In the genomic region with DNA sequence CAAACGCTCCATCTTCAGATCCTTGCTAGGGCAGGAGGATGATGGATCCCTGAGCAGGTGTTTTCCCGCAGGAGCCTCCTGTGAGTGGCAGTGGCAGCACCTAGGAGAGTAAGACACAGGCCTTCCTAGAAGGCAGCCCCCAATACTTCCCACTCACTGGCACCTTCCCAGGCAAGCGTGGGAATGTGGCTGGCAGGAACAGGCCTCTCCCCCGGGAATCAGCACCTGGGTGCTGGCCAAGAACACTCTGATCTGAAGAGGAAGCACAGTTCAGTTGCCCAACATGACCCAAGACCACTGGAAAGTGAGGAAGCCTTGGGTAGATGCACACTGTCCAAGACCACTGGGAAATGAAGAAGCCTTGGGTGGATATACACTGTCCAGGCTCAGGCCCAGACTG, we compare ENCODE assay signal across 10 mouse cellular contexts. TPM values are rescaled to one million over a fixed set of nuclear protein-coding genes. Genes with fewer than 3 reads are reported as not detected.
A peak's percentile ranks its signal among the peaks of the same experiment; 100 is the strongest.
DNase-seq lines count a peak whose midpoint lies in the region; ATAC-seq lines count a peak whose summit lies in the region.
"Had no signal": no experiment of that assay in that cellular context is flagged by ENCODE, and none has a peak within 500 bp of the region (broad histone marks: within the 10 kb centered on the region; RNA-seq: fewer than 3 reads in every experiment).

No protein-coding gene starts in this region.

- no peaks in the 10 kb centered on the region for H3K27me3 ChIP-seq in forebrain, embryonic 10.5 days (ENCODE audit: poor library complexity, severe bottlenecking)
- no peaks in the 10 kb centered on the region for H3K27me3 ChIP-seq in forebrain, embryonic 16.5 days (replicated peaks; ENCODE audit: control insufficient read depth, insufficient read depth, low read length)

- H3K4me2 ChIP-seq in forebrain, embryonic 16.5 days (ENCODE audit: low read length): no peak overlapping the region

- H3K9ac ChIP-seq in forebrain, embryonic 16.5 days (replicated peaks; ENCODE audit: low read depth, low read length): no peak overlapping the region

- no peak for DNase-seq in forebrain, embryonic 10.5 days (ENCODE audit: extremely low spot score, low spot score)
- DNase-seq in right cerebral cortex, adult 18-20 months: peak; percentile 79
- DNase-seq in right cerebral cortex, postnatal 4 days: no peak
- peak; percentile 60 for DNase-seq in layer of hippocampus, postnatal 10 days (ENCODE audit: low spot score in 2 of 2)
- DNase-seq in testis, postnatal 14 days (ENCODE audit: low spot score): peak; percentile 84
- DNase-seq in spleen, postnatal 14 days (ENCODE audit: low spot score in 2 of 2): no peak
- DNase-seq in spleen, postnatal 36 days (ENCODE audit: low spot score in 2 of 2): no peak
- DNase-seq: B cell, adult 2 months had no signal

- WGBS in forebrain, embryonic 10.5 days: 84% methylated on average over 4 of the region's 4 CpGs
- WGBS in forebrain, embryonic 16.5 days: 83% methylated on average over 4 of the region's 4 CpGs

- ATAC-seq in forebrain, embryonic 16.5 days: no peak

- H3K4me3 ChIP-seq in forebrain, embryonic 10.5 days: no peak overlapping the region
- H3K4me3 ChIP-seq in forebrain, embryonic 16.5 days (replicated peaks; ENCODE audit: low read length): no peak overlapping the region
- H3K4me3 ChIP-seq: erythroblast, embryonic 14.5 days had no signal

- no peaks in the 10 kb centered on the region for H3K9me3 ChIP-seq in forebrain, embryonic 10.5 days
- H3K9me3 ChIP-seq in forebrain, embryonic 16.5 days (ENCODE audit: control insufficient read depth, low read length): no peaks in the 10 kb centered on the region

- H3K36me3 ChIP-seq in forebrain, embryonic 10.5 days (replicated peaks): no peaks in the 10 kb centered on the region
- no peaks in the 10 kb centered on the region for H3K36me3 ChIP-seq in forebrain, embryonic 16.5 days (ENCODE audit: control insufficient read depth, insufficient read depth)

- H3K27ac ChIP-seq in forebrain, embryonic 10.5 days: 0 out of 2 replicates have a peak overlapping the region, but pooled peaks have one; percentile 8
- H3K27ac ChIP-seq in forebrain, embryonic 16.5 days (ENCODE audit: low read length): no peak overlapping the region

- H3K4me1 ChIP-seq in forebrain, embryonic 10.5 days: peaks cover 16% of the 10 kb centered on the region
- H3K4me1 ChIP-seq in forebrain, embryonic 16.5 days (replicated peaks; ENCODE audit: control insufficient read depth, insufficient read depth, low read length): peaks cover 4% of the 10 kb centered on the region; the same call in 1 of the 2 replicates

RNA-seq across cellular contexts. Expression of a gene that starts 24.7 kb away (rescaled TPM):
- 89.9 and 96.4 TPM in 2 replicates for polyA plus RNA-seq in forebrain, embryonic 10.5 days (2016; fragmentation: Nextera tagmentation; extraction: Ambion mirVana)
- 59.5 and 61.7 TPM in 2 replicates for polyA plus RNA-seq in forebrain, embryonic 16.5 days (2015; fragmentation: Nextera tagmentation; extraction: Ambion mirVana)
- total RNA-seq in layer of hippocampus, postnatal 10 days (2021): 100 to 1,000 TPM in 1 of 2 experiments, 10 to 100 TPM in 1; 82.2 to 102 TPM

RNA-seq across cellular contexts. Expression of a gene that starts 31.4 kb away (rescaled TPM):
- polyA plus RNA-seq in forebrain, embryonic 10.5 days (2016; fragmentation: Nextera tagmentation; extraction: Ambion mirVana): not detected in 2 replicates
- polyA plus RNA-seq in forebrain, embryonic 16.5 days (2015; fragmentation: Nextera tagmentation; extraction: Ambion mirVana): not detected in 2 replicates
- total RNA-seq in layer of hippocampus, postnatal 10 days (2021): not detected
- polyA plus RNA-seq: erythroblast, embryonic 14.5 days had no signal

RNA-seq across cellular contexts. Expression of a gene that starts 38.6 kb away (rescaled TPM):
- 25.4 and 26.7 TPM in 2 replicates for polyA plus RNA-seq in forebrain, embryonic 10.5 days (2016; fragmentation: Nextera tagmentation; extraction: Ambion mirVana)
- polyA plus RNA-seq in forebrain, embryonic 16.5 days (2015; fragmentation: Nextera tagmentation; extraction: Ambion mirVana): 20.2 and 23.6 TPM in 2 replicates
- 10 to 100 TPM; 43.9 to 46.7 TPM for total RNA-seq in layer of hippocampus, postnatal 10 days (2021)

RNA-seq across cellular contexts. Expression of a gene that starts 49.1 kb away (rescaled TPM):
- 10.1 and 10.2 TPM in 2 replicates for polyA plus RNA-seq in forebrain, embryonic 10.5 days (2016; fragmentation: Nextera tagmentation; extraction: Ambion mirVana)
- polyA plus RNA-seq in forebrain, embryonic 16.5 days (2015; fragmentation: Nextera tagmentation; extraction: Ambion mirVana): 3.7 and 4.0 TPM in 2 replicates
- 1 to 10 TPM; 2.1 to 2.5 TPM for total RNA-seq in layer of hippocampus, postnatal 10 days (2021)

Comparison
In these comparisons a context has a peak if more than half of its experiments do, and no peak if none do; other contexts are left out.
1. DNase-seq: peak in right cerebral cortex, adult 18-20 months (single experiment), layer of hippocampus, postnatal 10 days (2 of 2) and testis, postnatal 14 days (single experiment); none in forebrain, embryonic 10.5 days (single experiment), right cerebral cortex, postnatal 4 days (single experiment), spleen, postnatal 14 days (0 of 2) and spleen, postnatal 36 days (0 of 2).